9 mouse cellular contexts compared by ENCODE assay signal in genomic region chr5:64044790-64045189, GRCm38 (mm10). TPM values are rescaled to one million over a fixed set of nuclear protein-coding genes. Genes with fewer than 3 reads are reported as not detected.
DNase-seq lines count a peak whose midpoint lies in the region; ATAC-seq and TF ChIP-seq lines count a peak whose summit lies in the region.
"Had no signal": no experiment of that assay in that cellular context is flagged by ENCODE, and none has a peak within 500 bp of the region (broad histone marks: within the 10 kb centered on the region; RNA-seq: fewer than 3 reads in every experiment).

No protein-coding gene starts in this region.

- TF ChIP-seq CTCF in left cerebral cortex, adult 2 months (IDR thresholded peaks at IDR 0.05): no peak
- no peak for TF ChIP-seq CTCF in thymus, adult 2 months (IDR thresholded peaks at IDR 0.05; ENCODE audit: borderline replicate concordance, control insufficient read depth, extremely low read depth, insufficient read depth, low read length, poor library complexity)
- no peak for TF ChIP-seq CTCF in stomach, postnatal 0 days (IDR thresholded peaks at IDR 0.05; ENCODE audit: low read depth)

- H3K4me1 ChIP-seq in midbrain, embryonic 14.5 days (ENCODE audit: control insufficient read depth, insufficient read depth, low read length): peaks cover 14% of the 10 kb centered on the region
- H3K4me1 ChIP-seq in midbrain, embryonic 10.5 days: peaks cover 23% of the 10 kb centered on the region
- H3K4me1 ChIP-seq in thymus, adult 2 months (replicated peaks; ENCODE audit: control insufficient read depth, insufficient read depth, low read length): peaks cover 13% of the 10 kb centered on the region
- H3K4me1 ChIP-seq in stomach, postnatal 0 days (replicated peaks; ENCODE audit: control insufficient read depth, insufficient read depth): no peaks in the 10 kb centered on the region
- H3K4me1 ChIP-seq in limb, embryonic 10.5 days: peaks cover 16% of the 10 kb centered on the region

- H3K36me3 ChIP-seq in midbrain, embryonic 14.5 days (ENCODE audit: control insufficient read depth, insufficient read depth, low read length): no peaks in the 10 kb centered on the region
- H3K36me3 ChIP-seq in midbrain, embryonic 10.5 days: no peaks in the 10 kb centered on the region
- no peaks in the 10 kb centered on the region for H3K36me3 ChIP-seq in thymus, adult 2 months (ENCODE audit: control insufficient read depth, insufficient read depth, low read length)
- no peaks in the 10 kb centered on the region for H3K36me3 ChIP-seq in stomach, postnatal 0 days (ENCODE audit: control insufficient read depth, insufficient read depth, low read length)
- no peaks in the 10 kb centered on the region for H3K36me3 ChIP-seq in limb, embryonic 10.5 days
- H3K36me3 ChIP-seq: embryonic facial prominence, embryonic 13.5 days had no signal

- H3K4me2 ChIP-seq in midbrain, embryonic 14.5 days (ENCODE audit: low read length): no peak overlapping the region
- no peak overlapping the region for H3K4me2 ChIP-seq in stomach, postnatal 0 days (replicated peaks; ENCODE audit: low read depth)
- H3K4me2 ChIP-seq: embryonic facial prominence, embryonic 13.5 days had no signal

- ATAC-seq in midbrain, embryonic 14.5 days (ENCODE audit: low FRiP score, low TSS enrichment): no peak
- ATAC-seq in stomach, postnatal 0 days (ENCODE audit: low FRiP score, low TSS enrichment): no peak

- no peak for TF ChIP-seq POLR2A in thymus, adult 2 months (IDR thresholded peaks at IDR 0.05; ENCODE audit: control insufficient read depth, extremely low read depth, insufficient read depth, low read length, poor library complexity)

- no peaks in the 10 kb centered on the region for H3K27me3 ChIP-seq in midbrain, embryonic 14.5 days (ENCODE audit: control insufficient read depth, insufficient read depth, low read length)
- no peaks in the 10 kb centered on the region for H3K27me3 ChIP-seq in midbrain, embryonic 10.5 days (ENCODE audit: low read depth, poor library complexity, severe bottlenecking)
- H3K27me3 ChIP-seq in thymus, adult 2 months (ENCODE audit: control insufficient read depth, insufficient read depth, low read length): no peaks in the 10 kb centered on the region
- no peaks in the 10 kb centered on the region for H3K27me3 ChIP-seq in stomach, postnatal 0 days (ENCODE audit: control insufficient read depth, insufficient read depth, low read length)
- no peaks in the 10 kb centered on the region for H3K27me3 ChIP-seq in limb, embryonic 10.5 days (ENCODE audit: low read depth, poor library complexity, severe bottlenecking)
- H3K27me3 ChIP-seq: embryonic facial prominence, embryonic 13.5 days had no signal

- no peak overlapping the region for H3K4me3 ChIP-seq in midbrain, embryonic 14.5 days (replicated peaks; ENCODE audit: low read depth, low read length)
- H3K4me3 ChIP-seq in midbrain, embryonic 10.5 days: no peak overlapping the region
- no peak overlapping the region for H3K4me3 ChIP-seq in left cerebral cortex, adult 2 months
- peak overlapping the region; percentile 23 for H3K4me3 ChIP-seq in thymus, adult 2 months (ENCODE audit: control insufficient read depth, insufficient read depth, low read length)
- H3K4me3 ChIP-seq in stomach, postnatal 0 days (ENCODE audit: low read depth, low read length): no peak overlapping the region
- no peak overlapping the region for H3K4me3 ChIP-seq in limb, embryonic 10.5 days
- H3K4me3 ChIP-seq: embryonic facial prominence, embryonic 13.5 days had no signal

- no peaks in the 10 kb centered on the region for H3K9me3 ChIP-seq in midbrain, embryonic 14.5 days (ENCODE audit: control insufficient read depth, low read length)
- H3K9me3 ChIP-seq in midbrain, embryonic 10.5 days (replicated peaks): no peaks in the 10 kb centered on the region
- no peaks in the 10 kb centered on the region for H3K9me3 ChIP-seq in stomach, postnatal 0 days (ENCODE audit: control insufficient read depth, low read length)
- H3K9me3 ChIP-seq in limb, embryonic 10.5 days (replicated peaks): no peaks in the 10 kb centered on the region
- H3K9me3 ChIP-seq: embryonic facial prominence, embryonic 13.5 days had no signal

- no peak for DNase-seq in midbrain, embryonic 14.5 days
- no peak for DNase-seq in midbrain, embryonic 10.5 days (ENCODE audit: low spot score)
- peak; percentile 81 for DNase-seq in brain, adult 2 months (ENCODE audit: low read depth, low spot score)
- DNase-seq in left cerebral cortex, adult 2 months (ENCODE audit: extremely low spot score in 1 of 2, low spot score in 2 of 2): peak; percentile 38 to 59
- peak; percentile 56 for DNase-seq in thymus, adult 2 months
- no peak for DNase-seq in stomach, postnatal 0 days (ENCODE audit: low spot score)
- no peak for DNase-seq in limb, embryonic 10.5 days (ENCODE audit: low spot score)
- DNase-seq in yolk sac, embryonic 10.5 days (ENCODE audit: low spot score): no peak

- 86% methylated on average over 18 of the region's 18 CpGs for WGBS in midbrain, embryonic 14.5 days
- 95% methylated on average over 18 of the region's 18 CpGs for WGBS in midbrain, embryonic 10.5 days
- WGBS in thymus, adult 2 months: 15% methylated on average over 18 of the region's 18 CpGs
- WGBS in stomach, postnatal 0 days: 78% methylated on average over 18 of the region's 18 CpGs
- WGBS in limb, embryonic 10.5 days: 91% methylated on average over 18 of the region's 18 CpGs

- no peak for TF ChIP-seq EP300 in stomach, postnatal 0 days (optimal IDR thresholded peaks at IDR 0.05)

- 0 out of 2 replicates have a peak overlapping the region, but pooled peaks have one; percentile 49 for H3K27ac ChIP-seq in midbrain, embryonic 14.5 days (replicated peaks; ENCODE audit: low read depth, low read length)
- no peak overlapping the region for H3K27ac ChIP-seq in midbrain, embryonic 10.5 days (replicated peaks)
- peak overlapping the region; percentile 56; the same call in 1 of the 2 replicates for H3K27ac ChIP-seq in left cerebral cortex, adult 2 months
- no peak overlapping the region for H3K27ac ChIP-seq in thymus, adult 2 months (ENCODE audit: control insufficient read depth, insufficient read depth, low read length)
- no peak overlapping the region for H3K27ac ChIP-seq in stomach, postnatal 0 days (replicated peaks)
- H3K27ac ChIP-seq in limb, embryonic 10.5 days: no peak overlapping the region
- H3K27ac ChIP-seq: embryonic facial prominence, embryonic 13.5 days had no signal

- intact Hi-C loops in left cerebral cortex, adult 2 months (cut with DNase I): no loop called here

- H3K9ac ChIP-seq in midbrain, embryonic 14.5 days (replicated peaks; ENCODE audit: low read length): no peak overlapping the region
- no peak overlapping the region for H3K9ac ChIP-seq in stomach, postnatal 0 days (ENCODE audit: low read length)
- H3K9ac ChIP-seq: embryonic facial prominence, embryonic 13.5 days had no signal

RNA-seq across cellular contexts. Expression of gene Pgm2, which starts 48.0 kb away (rescaled TPM):
- polyA plus RNA-seq in midbrain, embryonic 14.5 days (2014; fragmentation: Nextera tagmentation; extraction: Ambion mirVana): 17.1 and 20.5 TPM in 2 replicates
- 24.9 and 25.1 TPM in 2 replicates for polyA plus RNA-seq in midbrain, embryonic 10.5 days (2016; fragmentation: Nextera tagmentation; extraction: Ambion mirVana)
- 10 to 100 TPM in 1 of 2 experiments, 1 to 10 TPM in 1; 9.1 to 13.1 TPM for total RNA-seq in left cerebral cortex, adult 2 months (2021)
- 9.4 and 10.5 TPM in 2 replicates for polyA plus RNA-seq in thymus, adult 2 months (2012; rRNA removed)
- polyA plus RNA-seq in stomach, postnatal 0 days (2015; fragmentation: Nextera tagmentation; extraction: Ambion mirVana): 33.8 and 34.3 TPM in 2 replicates
- polyA plus RNA-seq in limb, embryonic 10.5 days (2016; fragmentation: Nextera tagmentation; extraction: Ambion mirVana): 22.5 and 26.8 TPM in 2 replicates

Comparison
In these comparisons a context has a peak if more than half of its experiments do, and no peak if none do; other contexts are left out.
1. H3K27ac ChIP-seq: peak in midbrain, embryonic 14.5 days (single experiment) and left cerebral cortex, adult 2 months (single experiment); none in midbrain, embryonic 10.5 days (single experiment), thymus, adult 2 months (single experiment), stomach, postnatal 0 days (single experiment) and limb, embryonic 10.5 days (single experiment).
2. DNase-seq: peak in brain, adult 2 months (single experiment), left cerebral cortex, adult 2 months (2 of 2) and thymus, adult 2 months (single experiment); none in midbrain, embryonic 14.5 days (single experiment), midbrain, embryonic 10.5 days (single experiment), stomach, postnatal 0 days (single experiment), limb, embryonic 10.5 days (single experiment) and yolk sac, embryonic 10.5 days (single experiment).